Mouse (Mus musculus) liver, adult (tissue): ENCODE results near the gene Nasp.

Source experiments
- GATA4 ChIP-seq: IDR thresholded peaks from 2 replicates; pipeline ENCODE4 v1.6.1; 2014; ENCODE audit warnings: mild to moderate bottlenecking, low read length; ENCODE audit not compliant: insufficient replicate concordance

Gene Nasp

GRCm38 (mm10) chr4:116645624-116646023, 17.9 kb upstream of the Nasp start:
- TF ChIP-seq GATA4, result no peak

GRCm38 (mm10) chr4:116644326-116644725, 16.6 kb upstream of the Nasp start:
- TF ChIP-seq GATA4, result no peak

GRCm38 (mm10) chr4:116642071-116642470, 14.3 kb upstream of the Nasp start:
- TF ChIP-seq GATA4, result no peak

GRCm38 (mm10) chr4:116638821-116639220, 11.1 kb upstream of the Nasp start:
- no peak for TF ChIP-seq GATA4

- TF ChIP-seq GATA4, result no peak
Observed at GRCm38 (mm10) chr4:116635197-116635596, 7.5 kb upstream of the Nasp start.

GRCm38 (mm10) chr4:116627359-116627716, 403 bp downstream of the Nasp start:
- 0 out of 2 replicates have a peak, but pooled peaks have one; percentile 1 for TF ChIP-seq GATA4

- peak; percentile 36; the same call in 1 of the 2 replicates for TF ChIP-seq GATA4
Observed at GRCm38 (mm10) chr4:116626658-116627358, 933 bp downstream of the Nasp start.

- no peak for TF ChIP-seq GATA4
Observed at GRCm38 (mm10) chr4:116624831-116625230, 2.9 kb downstream of the Nasp start.

- TF ChIP-seq GATA4, result no peak
Observed at GRCm38 (mm10) chr4:116615237-116615636, 12.5 kb downstream of the Nasp start.

- no peak for TF ChIP-seq GATA4
Observed at GRCm38 (mm10) chr4:116612621-116613020, 15.1 kb downstream of the Nasp start.

- no peak for TF ChIP-seq GATA4
Observed at GRCm38 (mm10) chr4:116596978-116597881, 30.5 kb downstream of the Nasp start.

GRCm38 (mm10) chr4:116596379-116596778, 31.4 kb downstream of the Nasp start, which contains the start of gene Ccdc17:
TSS of gene Ccdc17 (plus strand) at chr4:116596654.
- TF ChIP-seq GATA4, result no peak

- TF ChIP-seq GATA4, result no peak
Observed at GRCm38 (mm10) chr4:116595793-116596192, 31.9 kb downstream of the Nasp start.

GRCm38 (mm10) chr4:116558151-116558882, 69.4 kb downstream of the Nasp start:
- no peak for TF ChIP-seq GATA4
